Mouse (Mus musculus) midbrain, embryonic 11.5 days (tissue): ENCODE measurements around the gene Sycp3. TPM values are rescaled to one million over a fixed set of nuclear protein-coding genes. Genes with fewer than 3 reads are reported as not detected.

ENCODE experiments used
- ATAC-seq: fragments of 200-750 bp; cut with Nextera tagmentation; 2 replicates; pipeline ENCODE4 v1.8.0; 2017; ENCODE audit warnings: moderate TSS enrichment, moderate library complexity; ENCODE audit not compliant: low FRiP score
- DNase-seq: peaks from one replicate; pipeline ENCODE4 v3.0.0; 2015; ENCODE audit warnings: low spot score; ENCODE audit errors: missing footprints
- H3K27ac ChIP-seq: fragments of 300-500 bp; sonication (generic); 2 replicates; pipeline ENCODE4 v1.5.1; 2014; ENCODE audit warnings: low read depth, low read length
- H3K27me3 ChIP-seq: fragments of 300-500 bp; sonication (generic); 2 replicates; pipeline ENCODE4 v1.6.1; 2014; ENCODE audit warnings: mild to moderate bottlenecking, low read length, moderate library complexity, mixed read lengths; ENCODE audit not compliant: control insufficient read depth, insufficient read depth
- H3K36me3 ChIP-seq: fragments of 300-500 bp; sonication (generic); 2 replicates; pipeline ENCODE4 v1.6.1; 2014; ENCODE audit warnings: mild to moderate bottlenecking, low read length, moderate library complexity, mixed read lengths; ENCODE audit not compliant: control insufficient read depth, insufficient read depth
- H3K4me1 ChIP-seq: fragments of 300-500 bp; sonication (generic); 2 replicates; pipeline ENCODE4 v1.6.1; 2014; ENCODE audit warnings: low read length; ENCODE audit not compliant: control insufficient read depth, insufficient read depth
- H3K4me2 ChIP-seq: fragments of 300-500 bp; sonication (generic); 2 replicates; pipeline ENCODE4 v1.6.1; 2014; ENCODE audit warnings: mild to moderate bottlenecking, moderate library complexity
- H3K4me3 ChIP-seq: fragments of 300-500 bp; sonication (generic); 2 replicates; pipeline ENCODE4 v1.5.1; 2014; ENCODE audit warnings: low read depth, low read length
- H3K9ac ChIP-seq: fragments of 300-500 bp; sonication (generic); 2 replicates; pipeline ENCODE4 v1.6.1; 2014; ENCODE audit warnings: low read length
- H3K9me3 ChIP-seq: fragments of 300-500 bp; sonication (generic); 2 replicates; pipeline ENCODE4 v1.6.1; 2016; ENCODE audit warnings: low read length; ENCODE audit not compliant: control insufficient read depth
- WGBS: fragments of 180-500 bp; shearing (Covaris S2); extraction: QIAGEN DNeasy Blood & Tissue Kit; methylation state at CpG from one replicate; pipeline ENCODE4 v1.1.7; 2014; 5-methylcytosine and 5-hydroxymethylcytosine counted together
- polyA plus RNA-seq: library from polyadenylated mRNA; unstranded; fragments of >200 nt; fragmentation: Nextera tagmentation; extraction: Ambion mirVana; gene quantifications from 2 replicates; pipeline ENCODE4 v1.2.1, GENCODE M21; 2014

Sycp3 gene
- polyA plus RNA-seq, result 0.19 TPM in 1 of 2 replicates, not detected in the other

DNA sequence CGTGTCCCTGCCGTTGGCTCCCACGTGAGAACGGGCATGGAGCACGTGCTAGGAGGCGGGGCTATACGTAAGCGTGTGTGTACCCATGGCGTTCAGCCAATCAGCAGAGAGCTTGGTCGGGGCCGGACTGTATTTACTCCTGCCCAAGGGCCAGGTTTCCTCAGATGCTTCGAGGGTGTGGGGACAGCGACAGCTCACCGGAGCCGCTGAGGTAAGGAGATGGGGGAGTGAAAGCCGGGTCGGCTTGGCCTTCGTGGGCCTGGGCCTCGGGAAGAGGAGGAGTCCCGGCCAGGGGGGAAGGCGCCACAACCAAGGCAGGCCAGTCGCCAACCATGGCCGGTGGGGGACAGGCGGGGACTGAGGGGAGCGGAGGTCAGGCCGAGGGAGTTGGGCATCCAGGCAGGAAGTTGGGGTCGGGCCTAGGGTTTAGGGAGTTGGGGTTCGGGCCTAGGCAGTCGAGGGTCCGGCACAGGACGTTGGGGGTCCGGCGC lies at the start of gene Sycp3:
Gene Sycp3 (plus strand): TSS at position 68 of the 491 bp plus-strand sequence.
- WGBS, result 81% methylated on average over 33 of the region's 33 CpGs

DNA sequence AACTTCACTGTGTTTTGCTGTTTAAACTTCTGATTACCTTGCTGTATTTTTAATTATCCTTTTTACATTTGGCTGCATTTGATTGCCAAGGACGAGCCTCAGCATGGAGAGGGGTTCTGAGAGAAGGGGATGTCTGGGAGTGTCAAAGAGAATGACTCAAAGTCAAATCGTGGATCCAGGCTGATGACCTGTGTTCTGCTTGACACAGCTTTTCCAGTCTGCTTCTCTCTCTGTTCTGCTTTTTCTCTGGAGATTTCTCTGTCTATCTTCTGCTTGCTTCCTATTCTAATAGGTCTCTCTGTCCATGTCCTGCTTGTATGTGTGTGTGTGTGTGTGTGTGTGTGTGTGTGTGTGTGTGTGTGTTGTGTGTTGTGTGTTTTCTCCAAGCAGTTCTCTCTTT lies 49.6 kb upstream of the Sycp3 start:
- ATAC-seq, result no peak
- H3K4me1 ChIP-seq, result no peaks in the 10 kb centered on the region
- DNase-seq, result no peak
- no peaks in the 10 kb centered on the region for H3K9me3 ChIP-seq
- H3K4me2 ChIP-seq, result no peak overlapping the region
- H3K36me3 ChIP-seq, result no peaks in the 10 kb centered on the region
- no peak overlapping the region for H3K9ac ChIP-seq
- no peaks in the 10 kb centered on the region for H3K27me3 ChIP-seq
- 68% methylated on average over 2 of the region's 2 CpGs for whole genome bisulfite sequencing
- H3K4me3 ChIP-seq, result no peak overlapping the region
- no peak overlapping the region for H3K27ac ChIP-seq

More for the DNA sequence above, at the start of gene Sycp3:
- Histone ChIP-seq H3K36me3 (no peaks in the 10 kb centered on the region), H3K4me1 (no peaks in the 10 kb centered on the region), H3K9me3 (no peaks in the 10 kb centered on the region), H3K4me3 (no peak within 1 kb of the TSS), H3K27ac (no peak within 1 kb of the TSS), H3K4me2 (no peak within 1 kb of the TSS), H3K27me3 (no peaks in the 10 kb centered on the region), H3K9ac (no peak within 1 kb of the TSS)
- DNase-seq (no peak), ATAC-seq (no peak)

DNA sequence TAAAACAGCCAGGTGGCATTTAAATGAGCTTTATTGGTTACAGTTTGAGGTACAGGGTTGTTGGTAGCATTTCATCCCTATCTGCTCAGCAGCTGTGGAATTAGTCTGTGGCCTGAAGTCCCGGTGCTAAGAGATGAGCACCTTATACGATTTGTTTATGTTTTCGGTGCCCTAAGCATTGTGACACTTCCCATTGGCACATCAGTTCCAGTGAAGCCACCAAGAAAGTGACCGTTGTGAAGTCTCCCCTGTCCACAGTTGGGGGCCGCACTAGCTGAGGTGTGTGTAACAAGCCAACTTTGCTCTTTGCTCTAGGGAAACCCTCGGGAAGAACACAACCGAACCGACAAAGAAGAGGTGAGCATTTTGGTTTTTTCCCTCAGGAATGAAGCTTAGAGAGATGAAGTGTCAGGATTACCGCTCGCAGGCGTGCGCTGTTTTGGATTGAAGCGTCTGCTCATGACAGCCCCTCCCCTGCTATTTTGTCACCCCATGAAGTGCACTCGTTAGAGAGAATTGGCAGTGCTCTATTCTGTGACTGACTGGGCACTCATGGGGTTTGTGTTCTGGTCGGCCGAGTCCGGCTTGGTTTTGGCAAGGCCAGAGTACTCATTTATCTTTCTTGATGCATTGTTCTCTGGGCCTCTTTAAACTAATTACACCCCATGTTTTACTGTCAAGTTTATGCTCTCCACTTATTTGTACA lies 46.9 kb upstream of the Sycp3 start:
- no peak for ATAC-seq
- Histone ChIP-seq H3K4me2 (no peak overlapping the region), H3K27me3 (no peaks in the 10 kb centered on the region), H3K4me1 (no peaks in the 10 kb centered on the region), H3K27ac (no peak overlapping the region), H3K9me3 (no peaks in the 10 kb centered on the region), H3K36me3 (no peaks in the 10 kb centered on the region), H3K9ac (no peak overlapping the region), H3K4me3 (no peak overlapping the region)
- DNase-seq, result no peak
- 84% methylated on average over 17 of the region's 17 CpGs for WGBS

DNA sequence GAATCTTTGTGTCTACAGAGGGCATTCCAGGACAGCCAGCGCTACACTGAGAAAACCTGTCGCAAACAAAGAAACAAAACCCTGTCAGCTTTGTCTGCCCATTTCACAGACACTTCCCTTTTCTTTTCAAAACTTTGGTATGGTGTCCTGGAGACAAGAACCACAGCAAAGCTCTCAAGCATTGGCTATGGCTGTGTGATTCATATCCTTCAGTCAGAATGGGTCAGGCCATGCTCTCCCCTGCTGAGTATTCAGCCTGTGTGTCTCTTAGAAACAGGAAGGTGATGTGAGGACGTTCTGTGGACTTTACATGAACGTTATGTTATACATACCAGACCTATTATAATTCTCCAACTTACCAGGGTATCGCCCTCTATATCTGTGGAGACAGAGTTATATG lies 41.7 kb upstream of the Sycp3 start:
- no peak overlapping the region for H3K27ac ChIP-seq
- DNase-seq (no peak), ATAC-seq (no peak)
- 87% methylated on average over 5 of the region's 5 CpGs for WGBS
- no peaks in the 10 kb centered on the region for H3K4me1 ChIP-seq
- no peak overlapping the region for H3K9ac ChIP-seq
- no peaks in the 10 kb centered on the region for H3K27me3 ChIP-seq
- no peak overlapping the region for H3K4me3 ChIP-seq
- no peak overlapping the region for H3K4me2 ChIP-seq
- H3K9me3 ChIP-seq, result no peaks in the 10 kb centered on the region
- H3K36me3 ChIP-seq, result no peaks in the 10 kb centered on the region; the same call in 1 of the 2 replicates

DNA sequence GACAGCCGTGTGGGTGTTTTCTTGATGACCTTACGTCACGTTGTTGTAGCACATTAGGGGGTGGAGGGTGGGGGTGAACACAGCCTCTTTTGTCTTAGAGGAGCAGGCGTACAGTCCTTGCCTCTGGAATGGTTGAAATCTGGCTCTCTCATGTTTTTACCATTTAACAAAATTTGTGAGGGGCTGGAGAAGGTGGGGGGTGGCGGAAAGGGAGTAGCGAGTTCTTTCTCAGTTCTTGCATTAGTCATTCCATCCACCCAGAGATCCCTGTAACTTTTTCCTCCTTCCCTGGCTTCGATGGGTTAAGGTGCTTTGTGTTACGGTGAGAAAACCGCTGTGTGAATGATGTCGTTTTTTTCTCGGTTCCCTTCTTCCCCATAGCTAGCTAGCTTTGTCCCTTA lies 39.2 kb upstream of the Sycp3 start:
- no peaks in the 10 kb centered on the region; the same call in 1 of the 2 replicates for H3K36me3 ChIP-seq
- H3K9me3 ChIP-seq, result no peaks in the 10 kb centered on the region
- ATAC-seq (no peak), DNase-seq (no peak)
- H3K9ac ChIP-seq, result no peak overlapping the region
- H3K27ac ChIP-seq, result no peak overlapping the region
- H3K27me3 ChIP-seq, result no peaks in the 10 kb centered on the region
- no peak overlapping the region for H3K4me3 ChIP-seq
- 86% methylated on average over 11 of the region's 11 CpGs for WGBS
- no peaks in the 10 kb centered on the region for H3K4me1 ChIP-seq
- no peak overlapping the region for H3K4me2 ChIP-seq

DNA sequence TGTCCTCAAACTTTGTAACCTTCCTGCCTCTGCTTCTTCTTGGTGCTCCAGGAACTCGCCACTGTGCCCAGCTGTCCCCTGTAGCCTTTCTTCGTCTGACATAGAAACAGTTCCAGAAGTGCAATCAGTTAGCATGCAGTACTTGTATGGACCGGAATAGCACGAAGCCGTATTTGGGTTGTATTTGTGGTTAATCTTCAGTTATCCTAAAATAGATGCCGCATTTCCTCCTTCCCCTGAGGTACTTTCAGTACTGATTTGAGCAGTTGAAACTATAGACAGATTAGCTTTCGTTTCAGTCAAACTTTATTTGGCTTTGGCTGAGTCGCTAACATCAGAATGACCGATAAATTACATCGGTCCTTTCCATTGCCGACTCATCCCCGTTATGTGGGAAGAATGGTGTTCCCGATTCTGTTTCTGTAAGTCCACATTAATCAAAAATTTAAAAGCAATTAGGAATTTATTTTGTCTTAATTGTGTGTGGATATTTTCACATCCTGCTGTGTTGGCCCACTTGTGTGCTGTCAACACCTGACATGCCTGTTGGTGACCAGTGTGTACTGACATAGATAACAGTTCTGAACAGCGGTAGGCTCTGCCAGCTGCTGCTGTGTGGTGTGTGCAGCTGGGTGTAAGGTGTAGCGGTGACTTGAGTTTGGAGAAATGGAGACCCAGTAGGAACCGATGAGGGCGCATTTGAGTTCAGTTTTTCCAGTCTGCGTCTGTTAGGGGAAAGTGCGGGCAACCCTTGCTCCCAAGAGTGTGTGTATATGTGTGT lies 38.5 kb upstream of the Sycp3 start:
- WGBS, result 95% methylated on average over 19 of the region's 19 CpGs
- Histone ChIP-seq H3K9me3 (no peaks in the 10 kb centered on the region), H3K36me3 (no peaks in the 10 kb centered on the region; the same call in 1 of the 2 replicates), H3K9ac (no peak overlapping the region), H3K27me3 (no peaks in the 10 kb centered on the region), H3K4me2 (no peak overlapping the region), H3K4me1 (no peaks in the 10 kb centered on the region), H3K4me3 (no peak overlapping the region), H3K27ac (no peak overlapping the region)
- ATAC-seq, result no peak
- DNase-seq, result no peak

DNA sequence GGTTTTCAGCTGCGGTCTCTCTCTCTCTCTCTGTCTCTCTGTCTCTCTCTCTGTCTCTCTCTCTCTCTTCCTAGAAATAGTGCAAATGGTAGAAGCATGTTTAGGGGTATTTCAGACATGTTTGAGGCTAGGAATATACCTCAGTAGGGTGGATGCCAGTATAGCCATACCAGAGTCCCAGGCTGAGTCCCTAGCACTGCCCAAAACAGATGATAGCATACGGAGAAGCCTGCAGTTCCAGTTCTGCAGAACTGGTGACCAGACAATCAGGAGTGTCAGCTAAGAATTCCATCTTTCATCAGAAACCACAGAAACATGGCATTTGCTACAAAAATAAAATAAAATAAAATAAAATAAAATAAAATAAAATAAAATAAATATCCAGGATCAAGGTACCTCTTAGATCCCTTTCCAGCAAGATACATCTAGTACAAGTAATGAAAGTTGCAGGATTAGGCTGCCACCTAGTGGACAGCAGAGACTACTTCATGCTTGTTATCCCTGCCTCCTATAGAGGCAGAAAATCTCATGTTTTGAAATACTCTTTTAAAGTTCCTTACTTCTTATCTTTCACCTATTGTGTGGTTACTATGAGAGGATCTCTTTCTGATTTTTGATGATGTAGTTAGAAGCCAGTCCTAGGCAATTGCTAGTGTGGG lies 33.1 kb upstream of the Sycp3 start:
- WGBS, result 90% methylated on average over 2 of the region's 2 CpGs
- DNase-seq, result peak; percentile 89
- peak; percentile 75; the same call in 1 of the 2 replicates for ATAC-seq
- no peak overlapping the region for H3K9ac ChIP-seq
- H3K4me1 ChIP-seq, result no peaks in the 10 kb centered on the region
- H3K27ac ChIP-seq, result no peak overlapping the region
- no peaks in the 10 kb centered on the region; the same call in 1 of the 2 replicates for H3K36me3 ChIP-seq
- no peak overlapping the region for H3K4me3 ChIP-seq
- H3K9me3 ChIP-seq, result no peaks in the 10 kb centered on the region
- no peaks in the 10 kb centered on the region for H3K27me3 ChIP-seq
- no peak overlapping the region for H3K4me2 ChIP-seq

DNA sequence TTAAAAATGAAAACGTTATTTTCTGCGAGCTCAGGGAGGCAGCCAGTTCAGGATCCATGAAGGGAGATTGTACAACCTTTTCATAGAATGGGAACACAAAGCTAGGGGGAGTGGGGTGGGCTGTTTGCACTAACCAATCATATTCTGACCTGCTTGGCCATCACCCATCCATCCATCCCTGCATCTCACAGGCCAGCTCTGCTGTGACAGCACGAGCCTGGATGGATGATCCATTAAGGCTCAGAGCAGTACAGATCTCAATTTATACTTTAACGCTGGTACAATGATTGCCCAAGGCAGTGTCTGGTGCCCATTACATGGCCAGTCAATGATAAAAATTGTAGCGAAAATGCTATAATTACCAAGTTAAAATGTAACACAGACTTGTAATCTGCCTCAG lies 32.5 kb upstream of the Sycp3 start:
- Histone ChIP-seq H3K9me3 (no peaks in the 10 kb centered on the region), H3K27me3 (no peaks in the 10 kb centered on the region), H3K36me3 (no peaks in the 10 kb centered on the region; the same call in 1 of the 2 replicates), H3K9ac (no peak overlapping the region), H3K4me3 (no peak overlapping the region), H3K4me2 (no peak overlapping the region), H3K27ac (no peak overlapping the region), H3K4me1 (no peaks in the 10 kb centered on the region)
- ATAC-seq (no peak), DNase-seq (no peak)
- WGBS, result 67% methylated on average over 5 of the region's 5 CpGs

DNA sequence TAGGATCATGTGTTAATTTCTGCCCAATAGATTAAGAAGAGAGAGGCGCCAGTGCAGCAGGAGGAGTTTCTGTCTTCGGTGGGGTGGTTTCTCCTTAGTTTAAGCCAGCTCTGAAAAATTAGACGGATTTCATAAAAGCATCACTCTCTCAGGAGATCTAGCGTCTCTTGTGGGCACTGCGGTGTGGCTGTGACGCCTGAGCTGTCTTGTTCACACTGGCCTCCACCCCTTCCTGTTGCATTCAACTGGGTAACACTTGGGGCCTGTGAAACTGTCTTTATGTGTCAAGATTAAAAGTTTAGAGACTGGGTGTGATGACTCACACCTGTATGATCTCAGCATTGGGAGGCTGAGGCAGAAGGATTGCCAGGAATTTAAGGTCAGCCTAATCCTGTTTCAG lies 31.4 kb upstream of the Sycp3 start:
- DNase-seq (no peak), ATAC-seq (no peak)
- Histone ChIP-seq H3K27ac (no peak overlapping the region), H3K4me3 (no peak overlapping the region), H3K9me3 (no peaks in the 10 kb centered on the region), H3K36me3 (no peaks in the 10 kb centered on the region), H3K27me3 (no peaks in the 10 kb centered on the region), H3K4me2 (no peak overlapping the region), H3K9ac (no peak overlapping the region), H3K4me1 (no peaks in the 10 kb centered on the region)
- 93% methylated on average over 6 of the region's 6 CpGs for WGBS
